Mouse (Mus musculus) MEL (cell line): ENCODE measurements around the gene Camk2b. TPM values are rescaled to one million over a fixed set of nuclear protein-coding genes. Genes with fewer than 3 reads are reported as not detected.
"Not testable (repeated sequence)": the region's sequence is repeated elsewhere in the genome, so short reads cannot be mapped to it uniquely, and the experiment has no call there.

Experiments used
- DNase-seq: peaks from one replicate; pipeline ENCODE4 v3.0.0; 2011; ENCODE audit warnings: low read depth, low spot score
- H3K27ac ChIP-seq: 2 replicates; pipeline ENCODE4 v1.5.1; 2012; ENCODE audit warnings: low read depth, mild to moderate bottlenecking, control low read depth, low read length, moderate library complexity; ENCODE audit not compliant: control insufficient read depth
- H3K27me3 ChIP-seq, 2 experiments: fragments of 150-350 bp in 1 of 2; sonication (generic) in 1 of 2; 2 replicates each; pipeline ENCODE4 v1.6.1; 2012; ENCODE audit warnings: low read length in 2 of 2, mild to moderate bottlenecking in 2 of 2, improper control_type of control experiment in 1 of 2, moderate library complexity in 1 of 2; ENCODE audit not compliant: insufficient read depth in 2 of 2, control insufficient read depth in 1 of 2
- H3K36me3 ChIP-seq, 2 experiments: 2 replicates each; pipeline ENCODE4 v1.6.1; 2012 to 2014; ENCODE audit warnings: low read length in 2 of 2, improper control_type of control experiment in 1 of 2, inconsistent platforms in 1 of 2, mild to moderate bottlenecking in 1 of 2; ENCODE audit not compliant: insufficient read depth in 2 of 2, control insufficient read depth in 1 of 2
- H3K4me1 ChIP-seq, 2 experiments: fragments of 150-350 bp in 1 of 2; sonication (generic) in 1 of 2; 2 replicates each; pipeline ENCODE4 v1.6.1; 2012; ENCODE audit warnings: low read length in 2 of 2, improper control_type of control experiment in 1 of 2, mild to moderate bottlenecking in 1 of 2; ENCODE audit not compliant: insufficient read depth in 2 of 2, control insufficient read depth in 1 of 2
- H3K4me3 ChIP-seq, 2 experiments: fragments of 150-350 bp in 1 of 2; sonication (generic) in 1 of 2; 2 replicates each; pipeline ENCODE4 v1.5.1; 2012; ENCODE audit warnings: low read depth in 2 of 2, low read length in 2 of 2, mild to moderate bottlenecking in 2 of 2, moderate library complexity in 2 of 2, control low read depth in 1 of 2, improper control_type of control experiment in 1 of 2; ENCODE audit not compliant: control insufficient read depth in 1 of 2, insufficient read depth in 1 of 2
- H3K79me2 ChIP-seq: 2 replicates; pipeline ENCODE4 v1.6.1; 2012; ENCODE audit warnings: mild to moderate bottlenecking, low read length, moderate library complexity; ENCODE audit not compliant: control insufficient read depth, poor library complexity, insufficient read depth
- H3K9ac ChIP-seq: 2 replicates; pipeline ENCODE4 v1.6.1; 2012; ENCODE audit warnings: low read depth, mild to moderate bottlenecking, control low read depth, low read length, moderate library complexity; ENCODE audit not compliant: control insufficient read depth, poor library complexity, severe bottlenecking
- H3K9me3 ChIP-seq: fragments of 150-350 bp; sonication (generic); replicated peaks from 2 replicates; pipeline ENCODE4 v1.6.1; 2012; ENCODE audit warnings: mild to moderate bottlenecking, low read length, improper control_type of control experiment, moderate library complexity; ENCODE audit not compliant: insufficient read depth
- BHLHE40 ChIP-seq: IDR thresholded peaks from 2 replicates; pipeline ENCODE4 v1.6.1; 2012; ENCODE audit warnings: low read depth, mild to moderate bottlenecking, inconsistent platforms, low read length, improper control_type of control experiment, borderline replicate concordance
- CTCF ChIP-seq, 3 experiments: IDR thresholded peaks in 2 of 3; conservative IDR thresholded peaks in 1 of 3; 2 replicates each; pipeline ENCODE4 v1.5.1; 2011 to 2012; ENCODE audit warnings: low read length in 3 of 3, low read depth in 2 of 3, mild to moderate bottlenecking in 2 of 3, improper control_type of control experiment in 1 of 3, inconsistent platforms in 1 of 3, mixed read lengths in 1 of 3, moderate library complexity in 1 of 3; ENCODE audit not compliant: control insufficient read depth in 1 of 3, insufficient read depth in 1 of 3, poor library complexity in 1 of 3, severe bottlenecking in 1 of 3
- GABPA ChIP-seq: IDR thresholded peaks from 2 replicates; pipeline ENCODE4 v1.6.1; 2012; ENCODE audit warnings: low read depth, mild to moderate bottlenecking, inconsistent platforms, low read length, improper control_type of control experiment, moderate library complexity
- MAFK ChIP-seq: IDR thresholded peaks from 2 replicates; pipeline ENCODE4 v1.6.1; 2011; ENCODE audit warnings: low read depth, mild to moderate bottlenecking, low read length, improper control_type of control experiment, borderline replicate concordance
- MAX ChIP-seq: IDR thresholded peaks from 2 replicates; pipeline ENCODE4 v1.6.1; 2011; ENCODE audit warnings: low read length, improper control_type of control experiment
- MEF2A ChIP-seq: IDR thresholded peaks from 2 replicates; pipeline ENCODE4 v1.6.1; 2014; ENCODE audit warnings: low read depth, mild to moderate bottlenecking, inconsistent platforms, low read length, improper control_type of control experiment; ENCODE audit not compliant: poor library complexity, insufficient replicate concordance, severe bottlenecking; ENCODE audit errors: extremely low read depth
- POLR2A ChIP-seq, 2 experiments: IDR thresholded peaks; 2 replicates each; pipeline ENCODE4 v1.6.1; 2011 to 2012; ENCODE audit warnings: low read length in 2 of 2, mild to moderate bottlenecking in 2 of 2, control low read depth in 1 of 2, improper control_type of control experiment in 1 of 2, low read depth in 1 of 2, moderate library complexity in 1 of 2; ENCODE audit not compliant: control insufficient read depth in 1 of 2, insufficient read depth in 1 of 2, poor library complexity in 1 of 2
- TAL1 ChIP-seq: IDR thresholded peaks from 2 replicates; pipeline ENCODE4 v1.6.1; 2012; ENCODE audit warnings: mild to moderate bottlenecking, inconsistent platforms, low read length, moderate library complexity, mixed read lengths
- TBP ChIP-seq: IDR thresholded peaks from 2 replicates; pipeline ENCODE4 v1.8.0; 2011; ENCODE audit warnings: low read depth, low read length, improper control_type of control experiment
- ZNF384 ChIP-seq: IDR thresholded peaks from 2 replicates; pipeline ENCODE4 v1.6.1; 2012; ENCODE audit warnings: low read depth, mild to moderate bottlenecking, inconsistent platforms, low read length, improper control_type of control experiment
- polyA plus RNA-seq, 2 experiments: library from polyadenylated mRNA; stranded (reverse) in 1 of 2; unstranded in 1 of 2; fragments of >175 nt in 1 of 2; fragments of >200 nt in 1 of 2; gene quantifications; 2 replicates each; pipeline versions ENCODE4 v1.2.1 to v1.2.4; 2012; ENCODE audit warnings: low replicate concordance in 2 of 2, low read depth in 1 of 2; ENCODE audit not compliant: insufficient read length in 2 of 2, insufficient read depth in 1 of 2, missing spikeins in 1 of 2
- total RNA-seq: library from RNA; depleted of rRNA; stranded (reverse); fragments of 300-350 nt; gene quantifications from 2 replicates; pipeline ENCODE4 v1.2.3, GENCODE M21; 2012

The Camk2b gene
- total and polyA plus RNA-seq, 3 experiments = 0.04 TPM; not detected in 1

DNA sequence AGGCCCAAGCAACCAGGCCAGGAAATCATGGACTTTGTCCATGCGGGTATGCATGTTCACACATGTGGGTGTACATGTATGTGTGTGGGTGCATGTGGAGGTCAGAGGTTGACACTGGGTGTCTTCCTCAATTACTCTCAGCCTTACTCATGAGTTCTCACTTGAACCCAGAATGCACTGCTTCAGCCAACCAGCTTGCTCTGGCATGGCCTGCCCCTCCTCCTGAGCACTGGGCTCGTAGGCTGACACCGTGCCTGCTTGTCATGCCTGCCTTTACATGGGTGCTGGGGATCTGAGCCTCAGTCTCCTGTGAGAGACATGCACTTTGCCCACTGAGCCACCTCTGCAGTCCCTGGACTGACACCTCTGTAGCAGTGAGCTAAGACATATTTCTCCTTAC, 54.3 kb downstream of the Camk2b start:
- Histone ChIP-seq H3K27me3 (no peaks in the 10 kb centered on the region), H3K4me1 (no peaks in the 10 kb centered on the region), H3K27ac (no peak overlapping the region), H3K9me3 (no peaks in the 10 kb centered on the region), H3K9ac (no peak overlapping the region), H3K4me3 (no peak overlapping the region), H3K79me2 (no peaks in the 10 kb centered on the region), H3K36me3 (no peaks in the 10 kb centered on the region)
- no peak for DNase-seq
- TF ChIP-seq BHLHE40 = no peak
- no peak for TF ChIP-seq POLR2A (IDR thresholded peaks at IDR 0.05; ENCODE audit: control insufficient read depth in 1 of 2, insufficient read depth in 1 of 2, low read depth in 1 of 2, low read length in 2 of 2, poor library complexity in 1 of 2)
- no peak for TF ChIP-seq TBP
- no peak for TF ChIP-seq MAX
- no peak for TF ChIP-seq MAFK
- no peak for TF ChIP-seq ZNF384
- TF ChIP-seq TAL1 = no peak
- no peak for TF ChIP-seq GABPA
- no peak for TF ChIP-seq MEF2A
- no peak for TF ChIP-seq CTCF (IDR thresholded peaks at IDR 0.05 in 2 of 3, conservative IDR thresholded peaks at IDR 0.05 in 1 of 3; ENCODE audit: control insufficient read depth in 1 of 3, insufficient read depth in 1 of 3, low read depth in 2 of 3, low read length in 3 of 3, poor library complexity in 1 of 3, severe bottlenecking in 1 of 3)

DNA sequence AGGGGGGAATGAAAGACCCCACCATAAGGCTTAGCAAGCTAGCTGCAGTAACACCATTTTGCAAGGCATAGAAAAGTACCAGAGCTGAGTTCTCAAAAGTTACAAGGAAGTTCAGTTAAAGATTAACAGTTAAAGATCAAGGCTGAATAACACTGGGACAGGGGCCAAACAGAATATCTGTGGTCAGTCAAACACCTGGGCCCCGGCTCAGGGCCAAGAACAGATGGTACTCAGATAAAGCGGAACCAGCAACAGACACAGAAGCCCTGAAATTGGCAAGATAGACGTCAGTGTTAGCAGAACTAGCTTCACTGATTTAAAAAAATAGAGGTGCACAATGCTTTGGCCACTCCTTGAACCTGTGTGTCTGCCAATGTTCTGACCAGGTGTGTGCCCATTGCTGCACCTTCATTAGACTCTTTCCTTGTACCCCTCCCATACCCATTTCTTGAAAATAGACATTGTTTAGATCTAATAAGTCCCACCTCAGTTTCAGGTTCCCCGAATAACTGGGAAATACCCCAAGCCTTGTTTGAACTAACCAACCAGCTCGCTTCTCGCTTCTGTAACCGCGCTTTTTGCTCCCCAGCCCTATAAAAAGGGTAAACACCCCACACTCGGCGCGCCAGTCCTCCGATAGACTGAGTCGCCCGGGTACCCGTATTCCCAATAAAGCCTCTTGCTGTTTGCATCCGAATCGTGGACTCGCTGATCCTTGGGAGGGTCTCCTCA, 55.2 kb downstream of the Camk2b start:
- not testable (repeated sequence) for H3K36me3 ChIP-seq, H3K27ac ChIP-seq, DNase-seq, H3K9me3 ChIP-seq, H3K4me3 ChIP-seq, H3K9ac ChIP-seq, H3K27me3 ChIP-seq, H3K4me1 ChIP-seq, H3K79me2 ChIP-seq

DNA sequence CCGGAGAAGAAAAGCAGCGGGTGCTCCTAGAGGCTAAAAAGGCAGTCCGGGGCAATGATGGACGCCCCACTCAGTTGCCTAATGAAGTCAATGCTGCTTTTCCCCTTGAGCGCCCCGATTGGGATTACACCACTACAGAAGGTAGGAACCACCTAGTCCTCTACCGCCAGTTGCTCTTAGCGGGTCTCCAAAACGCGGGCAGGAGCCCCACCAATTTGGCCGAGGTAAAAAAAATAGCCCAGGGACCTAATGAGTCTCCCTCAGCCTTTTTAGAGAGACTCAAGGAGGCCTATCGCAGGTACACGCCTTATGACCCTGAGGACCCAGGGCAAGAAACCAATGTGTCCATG, 58.4 kb downstream of the Camk2b start:
- H3K36me3 ChIP-seq, H3K9me3 ChIP-seq, DNase-seq, H3K4me3 ChIP-seq, H3K27ac ChIP-seq, H3K79me2 ChIP-seq, H3K27me3 ChIP-seq, H3K9ac ChIP-seq: not testable (repeated sequence)
- peaks cover 4 to 12% of the 10 kb centered on the region in 2 experiments for H3K4me1 ChIP-seq

DNA sequence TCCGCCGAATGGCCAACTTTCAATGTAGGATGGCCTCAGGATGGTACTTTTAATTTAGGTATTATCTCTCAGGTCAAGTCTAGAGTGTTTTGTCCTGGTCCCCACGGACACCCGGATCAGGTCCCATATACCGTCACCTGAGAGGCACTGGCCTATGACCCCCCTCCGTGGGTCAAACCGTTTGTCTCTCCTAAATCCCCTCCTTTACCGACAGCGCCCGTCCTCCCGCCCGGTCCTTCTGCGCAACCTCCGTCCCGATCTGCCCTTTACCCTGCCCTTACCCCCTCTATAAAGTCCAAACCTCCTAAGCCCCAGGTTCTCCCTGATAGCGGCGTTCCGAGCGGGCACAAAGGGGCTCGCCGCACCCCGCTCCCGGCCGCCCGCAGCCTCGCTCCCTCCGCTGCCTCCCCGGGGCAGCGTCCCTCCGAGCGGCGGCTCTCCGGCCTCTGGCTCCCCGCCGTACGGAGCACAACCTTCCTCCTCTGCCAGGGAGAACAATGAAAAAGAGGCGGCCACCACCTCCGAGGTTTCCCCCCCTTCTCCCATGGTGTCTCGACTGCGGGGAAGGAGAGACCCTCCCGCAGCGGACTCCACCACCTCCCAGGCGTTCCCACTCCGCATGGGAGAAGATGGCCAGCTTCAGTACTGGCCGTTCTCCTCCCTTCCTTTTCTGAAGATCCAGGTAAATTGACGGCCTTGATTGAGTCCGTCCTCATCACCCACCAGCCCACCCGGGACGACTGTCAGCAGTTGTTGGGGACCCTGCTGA, 59.0 kb downstream of the Camk2b start:
- not testable (repeated sequence) for H3K27ac ChIP-seq, H3K27me3 ChIP-seq, H3K9ac ChIP-seq, H3K9me3 ChIP-seq, H3K4me3 ChIP-seq, DNase-seq, H3K79me2 ChIP-seq, H3K36me3 ChIP-seq
- H3K4me1 ChIP-seq = peaks cover 4 to 12% of the 10 kb centered on the region in 2 experiments

DNA sequence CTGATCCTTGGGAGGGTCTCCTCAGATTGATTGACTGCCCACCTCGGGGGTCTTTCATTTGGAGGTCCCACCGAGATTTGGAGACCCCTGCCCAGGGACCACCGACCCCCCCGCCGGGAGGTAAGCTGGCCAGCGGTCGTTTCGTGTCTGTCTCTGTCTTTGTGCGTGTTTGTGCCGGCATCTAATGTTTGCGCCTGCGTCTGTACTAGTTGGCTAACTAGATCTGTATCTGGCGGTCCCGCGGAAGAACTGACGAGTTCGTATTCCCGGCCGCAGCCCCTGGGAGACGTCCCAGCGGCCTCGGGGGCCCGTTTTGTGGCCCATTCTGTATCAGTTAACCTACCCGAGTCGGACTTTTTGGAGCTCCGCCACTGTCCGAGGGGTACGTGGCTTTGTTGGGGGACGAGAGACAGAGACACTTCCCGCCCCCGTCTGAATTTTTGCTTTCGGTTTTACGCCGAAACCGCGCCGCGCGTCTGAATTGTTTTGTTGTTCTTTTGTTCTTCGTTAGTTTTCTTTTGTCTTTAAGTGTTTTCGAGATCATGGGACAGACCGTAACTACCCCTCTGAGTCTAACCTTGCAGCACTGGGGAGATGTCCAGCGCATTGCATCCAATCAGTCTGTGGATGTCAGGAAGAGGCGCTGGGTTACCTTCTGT, 59.7 kb downstream of the Camk2b start:
- DNase-seq, H3K27ac ChIP-seq, H3K9ac ChIP-seq, H3K79me2 ChIP-seq, H3K36me3 ChIP-seq, H3K9me3 ChIP-seq, H3K27me3 ChIP-seq, H3K4me3 ChIP-seq: not testable (repeated sequence)
- H3K4me1 ChIP-seq = peaks cover 4 to 12% of the 10 kb centered on the region in 2 experiments
